ENCODE assay signal across 27 mouse cellular contexts in the genomic region with DNA sequence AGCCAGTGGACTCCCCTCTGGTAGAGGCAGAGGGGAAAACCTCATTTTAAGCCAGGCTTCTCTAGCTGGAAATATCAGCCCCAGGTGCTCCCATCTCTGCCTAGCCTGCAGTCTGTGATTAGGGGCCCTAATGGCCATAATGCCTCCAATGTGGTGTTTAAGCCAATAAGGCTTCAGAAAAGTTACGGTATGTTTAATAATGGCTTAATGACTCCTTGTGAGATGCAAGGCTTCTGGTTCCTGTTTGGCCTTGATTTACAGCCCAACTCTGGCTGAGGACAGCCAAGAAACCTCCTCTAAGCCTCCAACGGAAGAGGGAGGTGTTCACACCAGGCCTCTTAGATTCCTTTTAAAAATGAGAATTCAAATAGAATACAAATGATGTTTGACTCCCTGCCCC. TPM values are rescaled to one million over a fixed set of nuclear protein-coding genes. Genes with fewer than 3 reads are reported as not detected.
A peak's percentile ranks its signal among the peaks of the same experiment; 100 is the strongest.
DNase-seq lines count a peak whose midpoint lies in the region; ATAC-seq lines count a peak whose summit lies in the region.
"Had no signal": no experiment of that assay in that cellular context is flagged by ENCODE, and none has a peak within 500 bp of the region (broad histone marks: within the 10 kb centered on the region; RNA-seq: fewer than 3 reads in every experiment).

No protein-coding gene starts in this region.

- DNase-seq in forebrain, embryonic 10.5 days (ENCODE audit: extremely low spot score, low spot score) = no peak
- peak; percentile 74 for DNase-seq in hindlimb bud, embryonic 11.5 days (ENCODE audit: extremely low spot score, low read depth, low spot score)
- no peak for DNase-seq in urinary bladder, postnatal 14 days (ENCODE audit: low spot score)
- no peak for DNase-seq in embryo, embryonic 10.5 days (ENCODE audit: low spot score)
- DNase-seq: adrenal gland, postnatal 25 days; B cell, adult 2 months; cerebellum, adult 2 months; cerebellum, postnatal 10 days; embryo, embryonic 11 days; gastrocnemius, postnatal 25 days; heart, adult 18-20 months; heart, postnatal 14 days had no signal

- H3K4me3 ChIP-seq in forebrain, embryonic 10.5 days = peak overlapping the region; percentile 61; the same call in 1 of the 2 replicates
- H3K4me3 ChIP-seq in forebrain, embryonic 15.5 days = no peak overlapping the region
- peak overlapping the region; percentile 65 for H3K4me3 ChIP-seq in embryonic facial prominence, embryonic 13.5 days
- H3K4me3 ChIP-seq in limb, embryonic 13.5 days = no peak overlapping the region
- no peak overlapping the region for H3K4me3 ChIP-seq in kidney, embryonic 14.5 days (ENCODE audit: low read length)
- H3K4me3 ChIP-seq: erythroblast, embryonic 14.5 days; heart, embryonic 15.5 days had no signal

- no peaks in the 10 kb centered on the region for H3K9me3 ChIP-seq in forebrain, embryonic 10.5 days
- H3K9me3 ChIP-seq in forebrain, embryonic 15.5 days = no peaks in the 10 kb centered on the region
- H3K9me3 ChIP-seq in embryonic facial prominence, embryonic 13.5 days = no peaks in the 10 kb centered on the region
- no peaks in the 10 kb centered on the region for H3K9me3 ChIP-seq in limb, embryonic 13.5 days
- no peaks in the 10 kb centered on the region for H3K9me3 ChIP-seq in kidney, embryonic 14.5 days (ENCODE audit: control insufficient read depth, low read length)
- H3K9me3 ChIP-seq: heart, embryonic 15.5 days; hindbrain, embryonic 10.5 days had no signal

- no peak for ATAC-seq in forebrain, embryonic 15.5 days (replicated peaks)
- ATAC-seq in embryonic facial prominence, embryonic 13.5 days (ENCODE audit: insufficient number of reproducible peaks, insufficient read depth, low FRiP score, low TSS enrichment, low read depth) = no peak
- ATAC-seq in limb, embryonic 13.5 days (ENCODE audit: low FRiP score, low read depth) = no peak
- no peak for ATAC-seq in kidney, embryonic 14.5 days (ENCODE audit: low FRiP score, low TSS enrichment)
- ATAC-seq: activated CD4-positive, CD25-positive, alpha-beta regulatory T cell, adult 4 months; forebrain, embryonic 16.5 days; intestine, embryonic 16.5 days; Patski had no signal

- WGBS in forebrain, embryonic 10.5 days = 49% methylated on average over 2 of the region's 2 CpGs
- 52% methylated on average over 2 of the region's 2 CpGs for WGBS in forebrain, embryonic 15.5 days
- 34% methylated on average over 2 of the region's 2 CpGs for WGBS in embryonic facial prominence, embryonic 13.5 days
- 9% methylated on average over 2 of the region's 2 CpGs for WGBS in limb, embryonic 13.5 days
- 11% methylated on average over 2 of the region's 2 CpGs for WGBS in kidney, embryonic 14.5 days

- peaks cover 59% of the 10 kb centered on the region for H3K4me1 ChIP-seq in forebrain, embryonic 10.5 days
- H3K4me1 ChIP-seq in forebrain, embryonic 15.5 days = peaks cover 23% of the 10 kb centered on the region
- peaks cover 42% of the 10 kb centered on the region for H3K4me1 ChIP-seq in embryonic facial prominence, embryonic 13.5 days
- H3K4me1 ChIP-seq in limb, embryonic 13.5 days = peaks cover 45% of the 10 kb centered on the region
- H3K4me1 ChIP-seq in kidney, embryonic 14.5 days (ENCODE audit: control insufficient read depth, insufficient read depth, low read length) = peaks cover 12% of the 10 kb centered on the region; the same call in 1 of the 2 replicates

- H3K27me3 ChIP-seq in forebrain, embryonic 10.5 days (ENCODE audit: poor library complexity, severe bottlenecking) = peaks cover 96% of the 10 kb centered on the region
- peaks cover 60% of the 10 kb centered on the region for H3K27me3 ChIP-seq in forebrain, embryonic 15.5 days
- peaks cover 83% of the 10 kb centered on the region for H3K27me3 ChIP-seq in embryonic facial prominence, embryonic 13.5 days
- peaks cover 74% of the 10 kb centered on the region for H3K27me3 ChIP-seq in limb, embryonic 13.5 days
- H3K27me3 ChIP-seq in kidney, embryonic 14.5 days (ENCODE audit: control insufficient read depth, insufficient read depth, low read length) = peaks cover 84% of the 10 kb centered on the region
- H3K27me3 ChIP-seq: Patski had no signal

- no peak overlapping the region for H3K4me2 ChIP-seq in forebrain, embryonic 15.5 days (replicated peaks)
- peak overlapping the region; percentile 73 for H3K4me2 ChIP-seq in embryonic facial prominence, embryonic 13.5 days
- peak overlapping the region; percentile 86; the same call in 1 of the 2 replicates for H3K4me2 ChIP-seq in limb, embryonic 13.5 days (replicated peaks)
- no peak overlapping the region for H3K4me2 ChIP-seq in kidney, embryonic 14.5 days (replicated peaks; ENCODE audit: low read depth, low read length)
- H3K4me2 ChIP-seq: heart, embryonic 11.5 days; heart, embryonic 15.5 days; hindbrain, embryonic 14.5 days had no signal

- no peak overlapping the region; the same call in 1 of the 2 replicates for H3K27ac ChIP-seq in forebrain, embryonic 10.5 days
- no peak overlapping the region for H3K27ac ChIP-seq in forebrain, embryonic 15.5 days (replicated peaks)
- H3K27ac ChIP-seq in embryonic facial prominence, embryonic 13.5 days = peak overlapping the region; percentile 92; the same call in 1 of the 2 replicates
- H3K27ac ChIP-seq in limb, embryonic 13.5 days = no peak overlapping the region
- no peak overlapping the region for H3K27ac ChIP-seq in kidney, embryonic 14.5 days (ENCODE audit: low read depth, low read length)
- H3K27ac ChIP-seq: heart, embryonic 15.5 days; hindbrain, embryonic 10.5 days; hindbrain, embryonic 14.5 days had no signal

- H3K36me3 ChIP-seq in forebrain, embryonic 10.5 days (replicated peaks) = no peaks in the 10 kb centered on the region
- no peaks in the 10 kb centered on the region for H3K36me3 ChIP-seq in forebrain, embryonic 15.5 days
- no peaks in the 10 kb centered on the region for H3K36me3 ChIP-seq in embryonic facial prominence, embryonic 13.5 days
- H3K36me3 ChIP-seq in limb, embryonic 13.5 days = no peaks in the 10 kb centered on the region
- H3K36me3 ChIP-seq in kidney, embryonic 14.5 days (ENCODE audit: control insufficient read depth, insufficient read depth, low read length) = no peaks in the 10 kb centered on the region
- H3K36me3 ChIP-seq: heart, embryonic 15.5 days; hindbrain, embryonic 10.5 days had no signal

- no peak overlapping the region for H3K9ac ChIP-seq in forebrain, embryonic 15.5 days (replicated peaks)
- peak overlapping the region; percentile 91; the same call in 1 of the 2 replicates for H3K9ac ChIP-seq in embryonic facial prominence, embryonic 13.5 days
- no peak overlapping the region for H3K9ac ChIP-seq in limb, embryonic 13.5 days
- H3K9ac ChIP-seq in kidney, embryonic 14.5 days (ENCODE audit: low read depth, low read length) = no peak overlapping the region
- H3K9ac ChIP-seq: heart, embryonic 15.5 days; hindbrain, embryonic 14.5 days had no signal

RNA-seq across cellular contexts. Expression of a gene that starts 1.2 kb away (rescaled TPM):
- polyA plus RNA-seq in forebrain, embryonic 10.5 days (2016; fragmentation: Nextera tagmentation; extraction: Ambion mirVana) = 41.0 and 41.6 TPM in 2 replicates
- polyA plus RNA-seq in forebrain, embryonic 15.5 days (2015; fragmentation: Nextera tagmentation; extraction: Ambion mirVana) = 2.5 and 3.1 TPM in 2 replicates
- 31.5 and 50.5 TPM in 2 replicates for polyA plus RNA-seq in embryonic facial prominence, embryonic 13.5 days (2015; fragmentation: Nextera tagmentation; extraction: Ambion mirVana)
- polyA plus RNA-seq in limb, embryonic 13.5 days (2015; fragmentation: Nextera tagmentation; extraction: Ambion mirVana) = 11.5 and 13.7 TPM in 2 replicates
- 0.26 TPM in 1 of 2 replicates, not detected in the other for polyA plus RNA-seq in kidney, embryonic 14.5 days (2014; fragmentation: Nextera tagmentation; extraction: Ambion mirVana)
- polyA plus RNA-seq: activated CD4-positive, CD25-positive, alpha-beta regulatory T cell, adult 4 months; erythroblast, embryonic 14.5 days; hindbrain, embryonic 14.5 days; intestine, embryonic 16.5 days had no signal

RNA-seq across cellular contexts. Expression of a gene that starts 37.5 kb away (rescaled TPM):
- not detected in 2 replicates for polyA plus RNA-seq in forebrain, embryonic 10.5 days (2016; fragmentation: Nextera tagmentation; extraction: Ambion mirVana)
- polyA plus RNA-seq in forebrain, embryonic 15.5 days (2015; fragmentation: Nextera tagmentation; extraction: Ambion mirVana) = not detected in 2 replicates
- polyA plus RNA-seq in embryonic facial prominence, embryonic 13.5 days (2015; fragmentation: Nextera tagmentation; extraction: Ambion mirVana) = not detected in 2 replicates
- not detected in 2 replicates for polyA plus RNA-seq in limb, embryonic 13.5 days (2015; fragmentation: Nextera tagmentation; extraction: Ambion mirVana)
- polyA plus RNA-seq in kidney, embryonic 14.5 days (2014; fragmentation: Nextera tagmentation; extraction: Ambion mirVana) = not detected in 2 replicates
- polyA plus RNA-seq: activated CD4-positive, CD25-positive, alpha-beta regulatory T cell, adult 4 months; cerebellum, adult 2 months; embryonic facial prominence, embryonic 14.5 days; erythroblast, embryonic 14.5 days; forebrain, embryonic 11.5 days; forebrain, embryonic 16.5 days; heart, embryonic 11.5 days; heart, embryonic 15.5 days; hindbrain, embryonic 10.5 days; hindbrain, embryonic 14.5 days; intestine, embryonic 16.5 days; Patski had no signal

RNA-seq across cellular contexts. Expression of a gene that starts 37.9 kb away (rescaled TPM):
- 69.0 and 70.5 TPM in 2 replicates for polyA plus RNA-seq in forebrain, embryonic 10.5 days (2016; fragmentation: Nextera tagmentation; extraction: Ambion mirVana)
- 148 and 149 TPM in 2 replicates for polyA plus RNA-seq in forebrain, embryonic 15.5 days (2015; fragmentation: Nextera tagmentation; extraction: Ambion mirVana)
- polyA plus RNA-seq in embryonic facial prominence, embryonic 13.5 days (2015; fragmentation: Nextera tagmentation; extraction: Ambion mirVana) = 65.3 and 69.1 TPM in 2 replicates
- 62.5 and 68.4 TPM in 2 replicates for polyA plus RNA-seq in limb, embryonic 13.5 days (2015; fragmentation: Nextera tagmentation; extraction: Ambion mirVana)
- 33.3 and 55.0 TPM in 2 replicates for polyA plus RNA-seq in kidney, embryonic 14.5 days (2014; fragmentation: Nextera tagmentation; extraction: Ambion mirVana)

RNA-seq across cellular contexts. Expression of a gene that starts 38.8 kb away (rescaled TPM):
- 0.46 and 0.54 TPM in 2 replicates for polyA plus RNA-seq in forebrain, embryonic 10.5 days (2016; fragmentation: Nextera tagmentation; extraction: Ambion mirVana)
- 0.13 TPM in 1 of 2 replicates, not detected in the other for polyA plus RNA-seq in forebrain, embryonic 15.5 days (2015; fragmentation: Nextera tagmentation; extraction: Ambion mirVana)
- polyA plus RNA-seq in embryonic facial prominence, embryonic 13.5 days (2015; fragmentation: Nextera tagmentation; extraction: Ambion mirVana) = 0.34 and 0.44 TPM in 2 replicates
- 0.14 TPM in 1 of 2 replicates, not detected in the other for polyA plus RNA-seq in limb, embryonic 13.5 days (2015; fragmentation: Nextera tagmentation; extraction: Ambion mirVana)
- polyA plus RNA-seq in kidney, embryonic 14.5 days (2014; fragmentation: Nextera tagmentation; extraction: Ambion mirVana) = not detected in 2 replicates
- polyA plus RNA-seq: activated CD4-positive, CD25-positive, alpha-beta regulatory T cell, adult 4 months; cerebellum, adult 2 months; embryonic facial prominence, embryonic 14.5 days; erythroblast, embryonic 14.5 days; forebrain, embryonic 11.5 days; forebrain, embryonic 16.5 days; heart, embryonic 11.5 days; heart, embryonic 15.5 days; hindbrain, embryonic 10.5 days; hindbrain, embryonic 14.5 days; intestine, embryonic 16.5 days; Patski had no signal

Comparison
In these comparisons a context has a peak if more than half of its experiments do, and no peak if none do; other contexts are left out.
1. H3K4me3 ChIP-seq: peak in forebrain, embryonic 10.5 days (single experiment) and embryonic facial prominence, embryonic 13.5 days (single experiment); none in forebrain, embryonic 15.5 days (single experiment), limb, embryonic 13.5 days (single experiment) and kidney, embryonic 14.5 days (single experiment).
2. H3K4me2 ChIP-seq: peak in embryonic facial prominence, embryonic 13.5 days (single experiment) and limb, embryonic 13.5 days (single experiment); none in forebrain, embryonic 15.5 days (single experiment) and kidney, embryonic 14.5 days (single experiment).